Mouse (Mus musculus) megakaryocyte, adult 5-6 weeks (primary cell): ENCODE data around the gene Pigf. TPM values are rescaled to one million over a fixed set of nuclear protein-coding genes. Genes with fewer than 3 reads are reported as not detected.
"Not testable (repeated sequence)": the region's sequence is repeated elsewhere in the genome, so short reads cannot be mapped to it uniquely, and the experiment has no call there.

Experiments used
- ATAC-seq: 2 replicates; pipeline ENCODE4 v1.8.0; 2016; ENCODE audit warnings: mild to moderate bottlenecking, inconsistent platforms; ENCODE audit not compliant: poor library complexity, severe bottlenecking
- total RNA-seq, 2 experiments: library from RNA; stranded (forward) in 1 of 2; stranded (reverse) in 1 of 2; fragments of 153-499, 151-499 nt in 1 of 2; fragments of 221-1000, 200-1000 nt in 1 of 2; gene quantifications; 2 replicates each; pipeline versions ENCODE4 v1.2.3 to v1.2.4; 2015 to 2017

Pigf gene
- total RNA-seq (2015), result 21.6 and 25.4 TPM in 2 replicates
- total RNA-seq (2017), result 27.7 and 32.1 TPM in 2 replicates

DNA sequence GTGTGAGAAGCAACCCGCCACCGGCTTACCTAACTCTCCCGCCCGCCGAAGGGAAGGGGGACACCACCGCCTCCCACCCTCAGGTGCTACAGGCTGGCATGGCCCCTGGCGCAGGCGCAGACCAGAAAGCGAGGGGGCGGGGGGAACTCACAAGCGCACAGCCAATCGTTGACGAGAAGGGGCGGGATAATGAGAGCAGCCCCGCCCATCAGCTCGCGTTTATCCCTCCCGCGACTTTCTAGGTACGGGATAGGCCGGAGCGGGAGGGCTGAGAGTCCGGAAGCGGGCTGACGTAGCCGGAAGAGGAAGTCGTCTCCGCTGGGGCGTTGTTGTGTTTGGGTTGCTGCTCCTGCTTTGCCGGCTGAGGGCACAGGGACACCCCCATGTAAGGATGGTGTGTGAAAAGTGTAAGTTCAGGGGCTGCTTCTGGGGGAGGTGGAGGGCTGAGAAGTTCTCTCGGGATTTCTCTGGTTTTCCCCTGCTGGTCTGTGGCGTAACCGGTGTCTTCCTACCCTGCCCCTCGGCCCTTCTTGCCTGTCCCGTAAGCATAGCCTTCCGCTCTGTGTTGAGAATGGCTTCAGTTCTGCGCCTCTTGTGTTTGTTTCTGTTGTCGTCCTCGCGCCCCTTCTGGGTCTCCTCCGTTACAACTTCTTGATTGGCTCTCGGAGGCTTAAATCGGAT is at the start of gene Pigf, which contains the start of gene Cript:
Gene Pigf, minus strand, starts transcription at position 138 of the 681 bp plus-strand sequence.
Gene Cript, plus strand, starts transcription at position 282 of the 681 bp plus-strand sequence.
- ATAC-seq, result peak; percentile 95

DNA sequence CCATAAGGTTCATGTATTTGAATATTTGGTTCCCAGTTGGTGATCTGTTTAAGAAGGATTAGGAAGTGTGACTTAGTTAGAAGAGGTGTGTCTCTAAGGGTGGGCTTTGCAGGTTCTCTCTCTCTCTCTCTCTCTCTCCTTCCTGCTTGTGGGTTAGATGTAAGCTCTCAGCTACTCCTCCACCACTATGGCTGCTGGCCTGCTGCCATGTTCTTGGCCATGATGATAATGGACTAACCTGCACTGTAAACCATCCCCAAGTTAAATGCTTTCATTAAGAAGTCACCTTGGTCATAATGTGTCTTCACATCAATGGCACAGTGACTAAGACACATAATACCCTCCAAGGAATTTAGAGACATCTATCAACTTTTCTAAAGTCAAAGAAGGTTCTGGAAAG is 48.3 kb upstream of the Pigf start:
- no peak for ATAC-seq

DNA sequence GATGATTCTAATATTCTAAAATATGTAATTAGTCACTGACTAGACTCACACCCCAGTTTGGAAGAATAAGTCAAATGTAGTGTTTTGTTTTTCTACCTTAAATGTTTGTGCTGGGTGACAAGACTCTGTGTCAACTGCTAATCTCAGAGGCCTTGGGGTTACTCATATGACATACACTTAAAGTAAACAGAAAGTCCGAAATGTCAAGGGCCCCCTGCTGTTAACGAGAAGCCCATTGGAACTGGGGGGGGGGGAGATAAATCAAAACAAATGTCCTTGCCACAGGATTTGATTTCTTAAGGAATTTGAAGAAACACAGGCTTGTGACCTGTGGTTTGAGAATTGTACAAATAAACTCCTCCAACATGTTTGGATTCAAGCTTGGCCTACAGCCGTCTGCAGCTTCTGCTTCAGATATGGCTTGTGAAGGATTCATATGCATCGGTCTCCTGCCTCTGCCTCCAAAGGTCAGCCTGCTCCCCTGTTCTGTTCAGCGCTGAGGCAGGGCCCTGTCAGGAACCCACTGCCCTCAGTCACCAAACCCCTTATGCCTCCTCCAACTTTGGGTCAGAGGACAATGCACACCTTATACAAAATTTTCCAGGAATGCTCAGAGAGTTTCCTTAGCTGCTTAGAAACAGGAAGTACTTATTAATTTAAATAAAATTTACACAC is 47.7 kb upstream of the Pigf start:
- ATAC-seq, result no peak

DNA sequence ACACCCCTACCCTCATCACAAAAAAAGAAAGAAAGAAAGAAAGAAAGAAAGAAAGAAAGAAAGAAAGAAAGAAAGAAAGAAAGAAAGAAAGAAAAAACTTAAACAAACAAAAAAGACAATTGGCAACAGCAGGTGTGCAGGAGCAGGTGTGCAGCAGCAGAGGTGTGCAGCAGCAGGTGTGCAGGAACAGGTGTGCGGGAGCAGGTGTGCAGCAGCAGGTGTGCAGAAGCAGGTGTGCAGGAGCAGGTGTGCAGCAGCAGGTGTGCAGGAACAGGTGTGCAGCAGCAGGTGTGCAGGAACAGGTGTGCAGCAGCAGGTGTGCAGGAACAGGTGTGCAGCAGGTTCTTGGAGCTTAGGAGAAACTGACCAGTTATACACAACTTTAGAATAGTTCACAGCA is 47.0 kb upstream of the Pigf start:
- ATAC-seq, result not testable (repeated sequence)

DNA sequence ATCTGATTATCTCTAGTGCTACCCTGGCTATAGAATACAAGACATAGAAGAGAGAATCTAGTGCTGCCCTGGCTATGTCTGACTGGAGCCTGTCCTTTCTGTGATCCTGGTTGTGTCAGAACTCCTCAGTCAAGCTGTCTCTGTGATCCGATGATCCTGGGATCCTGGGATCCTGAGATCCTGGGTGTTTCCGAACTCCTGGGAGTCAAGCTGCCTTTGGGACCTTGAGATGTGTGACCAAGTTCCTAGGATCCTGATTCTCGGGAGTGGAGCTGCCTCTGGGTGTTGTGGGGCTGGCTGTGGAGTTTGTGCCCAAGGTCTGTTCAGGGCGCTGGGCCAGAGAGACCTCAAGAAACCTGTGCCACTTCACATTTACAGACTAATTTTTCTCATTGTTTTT is 43.8 kb upstream of the Pigf start:
- ATAC-seq, result no peak

DNA sequence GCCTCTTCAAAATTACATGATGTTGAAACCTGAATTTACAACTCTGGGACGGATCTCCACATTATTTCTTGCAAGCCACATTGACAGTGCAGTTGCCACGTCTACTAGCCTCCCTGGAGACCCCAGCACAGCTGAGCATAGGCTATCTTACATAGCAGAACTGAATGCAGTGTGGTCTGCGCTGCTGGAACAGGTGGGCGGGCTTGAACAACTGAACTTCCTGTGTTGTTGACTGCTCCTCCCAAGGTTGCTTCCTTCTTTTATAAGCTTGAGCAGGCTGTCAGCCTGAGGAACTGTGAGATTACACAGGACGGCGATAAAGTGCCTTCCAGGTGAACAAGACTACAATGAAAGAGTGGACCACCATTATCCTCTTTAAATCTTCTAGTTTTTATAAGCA is 38.8 kb upstream of the Pigf start:
- peak; percentile 96 for ATAC-seq

DNA sequence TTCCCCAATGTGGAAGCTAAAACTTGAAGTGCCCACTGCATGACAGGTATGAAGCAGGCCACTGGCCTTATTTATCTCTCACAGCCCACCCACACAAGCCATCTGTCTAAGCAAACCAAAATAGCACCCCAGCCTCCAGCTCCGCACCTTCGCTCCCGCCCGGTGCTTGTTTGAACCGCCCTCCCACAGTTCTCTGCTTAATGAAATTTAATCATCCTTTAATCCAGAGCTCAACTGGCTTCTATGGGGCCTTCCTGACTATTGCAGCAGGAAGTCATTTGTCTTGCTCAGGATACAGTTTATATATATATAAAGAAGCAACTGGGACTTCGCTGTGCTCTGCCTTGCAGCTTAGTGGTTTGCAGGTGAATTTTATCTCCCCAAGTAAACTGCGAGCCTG is 38.3 kb upstream of the Pigf start:
- no peak for ATAC-seq

DNA sequence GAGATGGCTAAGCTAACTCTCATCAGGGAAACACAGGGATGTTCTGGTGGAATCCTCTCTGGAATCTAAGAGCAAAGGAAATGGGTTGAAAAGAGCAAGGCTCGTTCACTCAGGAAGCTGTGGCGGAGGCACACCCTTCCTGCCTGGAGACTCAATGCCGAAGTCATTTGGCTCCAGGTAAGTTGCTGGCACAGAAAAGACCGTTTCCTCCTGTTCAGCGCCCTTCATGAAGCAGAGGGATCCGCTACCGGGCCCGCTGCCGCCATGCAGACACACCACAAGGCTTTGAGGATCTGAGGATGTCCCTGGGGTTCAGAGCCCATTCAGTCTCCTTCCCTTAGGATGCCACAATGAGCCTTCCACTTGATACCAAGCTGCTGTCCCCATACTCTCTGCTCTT is 37.4 kb upstream of the Pigf start:
- ATAC-seq, result no peak

DNA sequence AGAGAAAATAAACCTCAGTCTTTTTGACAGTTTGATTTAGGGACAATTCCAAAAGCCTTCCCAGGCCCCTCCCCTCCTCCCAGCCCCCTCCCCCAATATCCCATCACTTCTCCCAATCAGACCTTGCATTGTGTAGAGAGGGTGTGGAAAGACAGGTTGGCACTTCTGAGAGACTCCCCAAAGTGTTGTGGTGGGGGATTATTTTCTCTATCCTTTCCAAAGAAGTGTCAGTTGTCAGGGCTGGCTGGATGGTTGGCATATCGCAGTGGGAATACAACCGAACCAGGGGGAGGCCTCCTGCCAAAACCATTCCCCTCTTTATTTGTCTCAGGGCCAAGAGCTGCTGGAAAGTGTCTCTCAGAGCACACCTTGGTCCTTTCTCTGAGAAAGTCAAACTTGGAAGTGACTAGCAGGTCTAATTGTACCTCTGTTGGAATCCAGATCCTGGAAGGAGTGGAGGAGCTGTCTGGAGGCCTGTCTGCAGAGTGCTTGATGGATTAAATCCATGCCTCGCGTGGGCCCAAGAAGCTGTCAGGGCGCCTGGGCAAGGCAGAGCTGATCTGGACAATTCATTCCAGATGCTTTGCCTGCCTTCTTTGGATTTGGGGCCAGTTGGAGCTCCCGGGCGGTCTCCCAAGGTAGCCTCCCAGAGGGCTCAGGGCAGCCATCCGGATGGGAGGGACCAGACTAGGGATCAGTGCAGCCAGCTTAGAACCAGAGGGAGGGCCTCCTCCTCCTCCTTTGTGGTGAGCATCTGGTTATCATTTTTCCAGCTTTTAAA is 32.5 kb upstream of the Pigf start:
- ATAC-seq, result no peak

DNA sequence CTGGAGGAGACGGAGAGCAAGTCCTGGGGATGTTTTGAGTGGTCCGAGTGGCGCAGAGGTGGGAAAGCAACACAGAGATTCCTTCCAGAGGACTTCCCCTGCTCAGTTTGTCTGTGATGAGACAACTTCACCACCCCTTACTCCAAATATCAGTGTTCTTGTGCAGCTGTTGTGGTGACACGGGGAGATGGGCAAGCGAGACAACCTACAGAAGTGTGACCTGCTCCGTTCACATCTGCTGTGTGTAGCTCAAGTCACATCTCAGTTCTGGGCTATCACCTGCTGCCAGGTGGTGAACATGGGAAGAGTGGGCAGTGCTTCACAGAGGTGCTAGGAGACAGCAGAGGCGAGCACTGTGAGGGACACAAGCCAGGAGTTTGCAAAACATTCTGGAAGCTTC is 31.6 kb upstream of the Pigf start:
- ATAC-seq, result no peak

DNA sequence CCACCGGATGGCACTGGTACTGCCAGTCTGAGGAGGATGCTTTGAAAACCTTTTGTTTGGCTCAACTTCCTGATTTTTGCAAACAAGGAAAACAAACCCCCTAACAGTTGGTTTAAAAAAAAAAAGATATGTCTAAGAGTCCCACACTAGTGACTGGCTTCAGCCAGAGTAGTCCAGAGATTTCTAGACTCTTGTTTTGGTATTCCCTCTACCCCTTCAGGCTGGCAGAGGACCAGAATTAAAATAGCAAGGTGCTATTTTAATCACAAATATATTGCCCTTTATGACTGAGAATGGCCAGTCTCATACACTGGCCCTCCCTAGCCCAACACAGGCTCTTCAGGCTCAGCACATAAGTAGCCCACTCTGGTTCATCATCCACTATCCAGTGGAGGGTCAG is 30.5 kb upstream of the Pigf start:
- no peak for ATAC-seq

DNA sequence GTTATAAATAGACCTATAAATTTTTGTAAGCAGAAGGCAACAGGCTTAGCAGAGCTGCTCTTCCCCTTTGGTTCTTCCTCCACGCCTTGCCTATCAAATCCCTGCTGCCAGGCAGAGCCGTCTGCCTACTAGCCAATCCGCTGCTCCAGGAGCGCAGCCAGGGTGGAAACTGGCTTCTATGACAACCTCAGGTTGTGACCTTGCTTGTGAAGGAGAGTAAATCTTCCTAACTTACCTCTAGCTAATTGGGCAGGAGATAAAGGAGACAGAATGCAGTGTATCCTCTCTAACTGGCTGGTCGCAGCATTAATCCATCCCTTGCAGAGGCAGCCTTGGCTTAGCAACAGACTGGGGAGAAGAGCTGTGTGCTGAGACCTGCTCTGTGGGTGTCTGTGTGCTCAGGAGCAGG is 29.8 kb upstream of the Pigf start:
- ATAC-seq, result peak; percentile 56

DNA sequence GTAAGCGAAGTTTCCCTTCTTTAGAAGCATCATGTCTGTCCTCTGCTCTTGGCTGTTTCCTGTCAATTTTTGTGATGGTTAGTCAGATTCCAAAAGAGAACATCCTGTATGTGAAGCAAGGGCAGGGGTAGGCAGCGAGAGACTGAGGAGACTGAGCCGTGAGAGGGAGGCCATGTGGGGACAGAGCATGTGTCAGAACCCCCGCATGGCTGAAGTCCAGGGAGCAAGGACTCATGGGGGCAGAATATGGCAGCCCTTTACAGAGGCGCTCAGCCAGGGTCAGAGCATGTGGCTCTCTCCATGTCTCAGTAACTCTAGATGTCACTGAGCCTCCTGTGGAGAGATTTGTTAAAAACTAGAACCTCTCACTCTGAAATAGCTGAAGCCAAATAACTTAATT is 28.7 kb upstream of the Pigf start:
- no peak for ATAC-seq

DNA sequence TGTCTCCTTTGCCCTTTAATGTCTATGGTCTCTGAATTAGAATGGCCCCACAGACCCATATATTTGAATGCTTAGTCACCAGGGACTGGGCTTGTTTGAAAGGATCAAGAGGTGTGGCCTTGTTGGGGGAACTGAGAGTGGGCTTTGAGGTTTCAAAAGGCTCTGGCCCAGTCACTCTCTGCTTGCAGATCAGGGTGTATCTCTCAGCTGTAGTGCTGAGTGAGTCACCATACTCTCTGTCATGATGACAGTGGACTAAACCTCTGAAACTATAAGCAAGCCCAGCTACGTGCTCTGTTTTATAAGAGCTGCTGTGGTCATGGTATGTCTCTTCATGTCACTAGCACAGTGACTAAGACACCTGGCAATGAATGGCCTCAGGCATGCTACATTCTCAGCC is 27.2 kb upstream of the Pigf start:
- ATAC-seq, result peak; percentile 72

DNA sequence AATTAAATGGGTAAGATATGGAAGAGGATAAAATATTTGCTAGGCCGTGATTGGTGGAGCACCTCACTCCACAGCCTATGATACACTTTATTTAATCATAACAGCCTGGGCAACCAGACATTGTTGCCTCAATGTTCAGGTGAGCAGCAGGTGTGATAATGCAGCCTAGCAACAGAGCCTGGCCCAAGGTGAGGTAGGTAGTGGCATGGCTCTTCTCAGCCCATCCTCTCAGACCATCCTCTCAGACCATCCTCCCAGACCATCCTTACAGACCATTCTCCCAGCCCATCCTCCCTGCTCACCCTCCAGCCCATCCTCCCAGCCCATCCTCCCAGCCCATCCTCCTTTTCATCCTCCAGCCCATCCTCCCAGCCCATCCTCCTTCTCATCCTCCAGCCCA is 26.4 kb upstream of the Pigf start:
- no peak for ATAC-seq

DNA sequence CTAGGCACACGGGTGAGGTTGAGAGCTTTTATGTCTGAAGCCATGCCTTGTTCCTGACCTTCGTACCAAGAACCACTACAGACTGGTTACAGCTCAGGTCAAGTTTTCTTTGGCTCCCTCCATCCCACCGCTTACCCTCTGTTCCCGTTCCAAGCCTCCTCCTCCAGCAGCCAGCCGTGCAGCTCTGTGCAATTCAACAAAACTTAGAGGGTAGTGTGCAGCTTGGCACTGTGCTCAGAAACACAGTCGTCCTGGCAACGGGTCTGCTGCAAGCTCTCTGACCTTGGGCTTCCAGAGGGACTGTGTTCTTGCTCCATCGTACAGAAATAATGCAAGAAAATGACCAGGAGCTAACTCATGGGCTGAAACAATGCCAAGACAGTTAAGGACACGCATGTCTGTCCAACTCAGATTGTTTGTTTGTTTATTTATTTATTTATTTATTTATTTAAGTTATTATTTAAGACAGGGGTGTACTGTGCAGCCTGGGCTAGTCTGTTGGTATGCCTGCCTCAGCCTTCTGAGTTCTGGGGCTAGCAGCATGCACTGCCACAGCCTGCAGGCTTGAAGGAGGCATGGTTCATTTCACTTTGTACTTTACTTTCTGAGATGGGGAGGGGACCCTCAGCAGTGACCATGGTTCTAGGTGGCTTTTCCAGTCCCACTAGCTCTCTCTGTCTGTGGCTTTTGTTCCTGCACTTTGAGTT is 25.4 kb upstream of the Pigf start:
- no peak for ATAC-seq

DNA sequence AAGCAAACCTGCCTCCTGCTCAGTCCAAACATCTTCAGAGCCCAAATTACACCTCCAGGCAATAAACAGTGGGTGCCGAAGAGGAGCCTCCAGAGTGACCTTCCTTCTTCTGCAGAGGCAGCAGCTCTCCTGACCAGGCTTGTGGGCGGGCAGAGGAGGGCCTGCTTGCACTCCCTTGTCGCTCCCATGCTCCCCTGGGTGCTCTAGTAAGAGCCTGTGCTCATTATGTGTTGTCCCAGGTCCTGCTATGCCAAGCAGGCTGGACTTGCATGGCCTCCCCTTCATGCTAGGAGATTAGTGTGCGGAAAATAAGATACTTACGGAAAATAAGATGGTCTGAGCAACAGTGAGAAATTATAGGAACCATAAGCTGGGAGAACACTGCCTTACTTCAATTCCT is 24.5 kb upstream of the Pigf start:
- ATAC-seq, result no peak

DNA sequence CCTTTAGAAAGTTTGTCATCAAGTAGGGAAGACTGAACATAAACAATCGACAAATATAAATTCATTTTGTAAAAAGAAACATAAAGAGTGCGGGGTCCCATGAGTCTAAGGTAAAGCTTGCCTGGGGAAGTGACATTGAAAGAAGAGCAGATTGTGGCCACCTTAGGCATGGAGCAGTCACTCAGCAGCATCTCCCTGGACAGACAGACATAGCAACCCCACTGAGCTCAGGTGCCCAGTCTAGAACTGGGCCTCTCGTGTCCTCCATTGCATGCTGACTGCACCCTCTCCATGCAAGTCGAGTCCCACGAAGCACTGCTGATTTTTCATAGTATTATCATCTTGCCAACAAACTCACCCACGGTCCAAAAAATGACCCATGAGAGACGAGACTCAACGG is 19.6 kb upstream of the Pigf start:
- ATAC-seq, result no peak

DNA sequence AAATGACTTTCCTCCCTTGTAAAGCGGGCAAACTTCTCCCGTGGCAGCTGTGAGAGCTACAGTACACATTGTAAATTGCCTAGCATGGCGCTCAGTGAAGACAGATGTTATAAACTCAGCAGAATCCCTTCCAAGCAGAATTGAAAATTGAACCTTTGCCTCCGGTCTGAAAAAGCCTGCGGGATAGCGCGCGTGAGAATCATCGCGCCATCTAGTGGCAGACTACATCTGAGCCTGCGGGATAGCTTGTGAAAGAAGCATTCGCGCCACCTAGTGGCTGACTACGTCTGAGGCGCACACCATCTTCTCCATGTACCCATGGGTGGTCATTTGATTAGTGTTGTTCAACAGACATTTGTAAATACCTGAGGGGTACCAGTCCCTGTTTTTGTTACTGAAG is 19.2 kb upstream of the Pigf start:
- peak; percentile 100 for ATAC-seq

DNA sequence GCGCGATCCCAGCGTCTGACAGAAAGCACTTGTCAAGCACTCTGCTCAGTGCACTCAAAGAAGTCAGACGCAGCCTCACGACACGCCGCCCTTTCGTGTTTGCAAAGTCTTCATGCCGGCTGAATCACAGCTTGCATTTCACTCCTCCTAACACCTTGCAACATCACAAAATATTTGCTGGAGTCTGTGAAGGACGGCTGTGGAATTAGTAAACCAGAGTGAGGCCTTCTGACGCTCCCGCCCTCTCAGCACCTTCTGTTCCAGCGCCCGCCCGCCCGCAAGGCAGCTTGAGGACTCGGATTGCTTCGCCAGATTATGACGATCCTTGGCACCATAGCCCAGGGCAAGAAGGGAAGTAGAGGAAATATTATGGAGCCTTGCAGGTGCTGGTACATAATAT is 16.5 kb upstream of the Pigf start:
- ATAC-seq, result no peak

DNA sequence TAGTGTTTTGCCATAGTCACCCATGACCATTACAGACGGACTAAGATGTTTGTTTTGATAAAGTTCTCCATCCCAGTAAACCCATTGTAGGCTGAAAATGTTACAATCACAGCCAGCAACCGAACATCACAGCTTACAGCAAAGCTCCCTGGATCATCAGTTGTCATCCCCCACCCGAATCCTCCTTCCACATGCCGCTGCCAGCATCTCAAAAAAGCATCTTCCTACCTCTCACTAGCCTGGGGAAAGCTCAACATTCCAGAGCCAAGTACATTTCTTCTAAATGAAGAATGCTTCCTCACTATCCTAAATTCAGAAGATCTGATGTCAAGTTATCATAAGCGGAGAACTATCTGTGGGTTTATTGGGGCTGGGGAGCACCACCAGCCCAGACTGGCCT is 13.3 kb upstream of the Pigf start:
- no peak for ATAC-seq
